Mouse (Mus musculus) midbrain, embryonic 16.5 days (tissue): ENCODE measurements at regions not wholly inside any gene's neighbourhood (a gene's known extent, or its start where the extent isn't known, plus 50 kb on each side); places are given as distances from the start of the nearest gene placed in this dataset.
A peak's percentile ranks its signal among the peaks of the same experiment; 100 is the strongest.

Experiments used
- ATAC-seq: fragments of 200-750 bp; cut with Nextera tagmentation; 2 replicates; pipeline ENCODE4 v1.8.0; 2017; ENCODE audit warnings: moderate TSS enrichment
- H3K27ac ChIP-seq: fragments of 300-500 bp; sonication (generic); 2 replicates; pipeline ENCODE4 v1.5.1; 2014; ENCODE audit warnings: mild to moderate bottlenecking, low read length, mixed read lengths
- H3K27me3 ChIP-seq: fragments of 300-500 bp; sonication (generic); 2 replicates; pipeline ENCODE4 v1.6.1; 2014; ENCODE audit warnings: low read depth, low read length, mixed read lengths; ENCODE audit not compliant: control insufficient read depth, insufficient read depth
- H3K36me3 ChIP-seq: fragments of 300-500 bp; sonication (generic); 2 replicates; pipeline ENCODE4 v1.6.1; 2014; ENCODE audit warnings: mild to moderate bottlenecking, low read length, moderate library complexity, mixed read lengths; ENCODE audit not compliant: control insufficient read depth, insufficient read depth
- H3K4me1 ChIP-seq: fragments of 300-500 bp; sonication (generic); 2 replicates; pipeline ENCODE4 v1.6.1; 2014; ENCODE audit warnings: mild to moderate bottlenecking, low read length, mixed read lengths; ENCODE audit not compliant: control insufficient read depth, insufficient read depth
- H3K4me2 ChIP-seq: fragments of 300-500 bp; sonication (generic); 2 replicates; pipeline ENCODE4 v1.6.1; 2014; ENCODE audit warnings: mild to moderate bottlenecking, low read length, mixed read lengths
- H3K4me3 ChIP-seq: fragments of 300-500 bp; sonication (generic); 2 replicates; pipeline ENCODE4 v1.5.1; 2014; ENCODE audit warnings: low read depth, mild to moderate bottlenecking, low read length, moderate library complexity, mixed read lengths
- H3K9ac ChIP-seq: fragments of 300-500 bp; sonication (generic); 2 replicates; pipeline ENCODE4 v1.6.1; 2014; ENCODE audit warnings: low read depth, low read length, mixed read lengths
- H3K9me3 ChIP-seq: fragments of 300-500 bp; sonication (generic); replicated peaks from 2 replicates; pipeline ENCODE4 v1.6.1; 2014; ENCODE audit warnings: mild to moderate bottlenecking, low read length, mixed read lengths; ENCODE audit not compliant: control insufficient read depth, poor library complexity, severe bottlenecking
- WGBS: fragments of 180-500 bp; shearing (Covaris S2); extraction: QIAGEN DNeasy Blood & Tissue Kit; methylation state at CpG from one replicate; pipeline ENCODE4 v1.1.7; 2014; 5-methylcytosine and 5-hydroxymethylcytosine counted together

GRCm38 (mm10) chr10:96366871-96367270, 230.5 kb downstream of the Gm5426 start:
- H3K4me1 ChIP-seq: 0 out of 2 replicates have a peak, but pooled peaks cover 3% of the 10 kb centered on the region

GRCm38 (mm10) chr10:96370547-96371320, 234.3 kb downstream of the Gm5426 start:
- H3K27me3 ChIP-seq: no peaks in the 10 kb centered on the region
- H3K9ac ChIP-seq: 0 out of 2 replicates have a peak overlapping the region, but pooled peaks have one; percentile 21
- H3K27ac ChIP-seq: no peak overlapping the region
- H3K36me3 ChIP-seq: no peaks in the 10 kb centered on the region
- ATAC-seq: peak; percentile 28; the same call in 1 of the 2 replicates
- no peaks in the 10 kb centered on the region for H3K9me3 ChIP-seq
- 0 out of 2 replicates have a peak, but pooled peaks cover 3% of the 10 kb centered on the region for H3K4me1 ChIP-seq
- H3K4me3 ChIP-seq: peak overlapping the region; percentile 12
- peak overlapping the region; percentile 46 for H3K4me2 ChIP-seq
- WGBS: 42% methylated on average over 21 of the region's 21 CpGs

More at GRCm38 (mm10) chr10:96366871-96367270, 230.5 kb downstream of the Gm5426 start:
- ATAC-seq: no peak
- 93% methylated on average over 2 of the region's 2 CpGs for WGBS
- no peak overlapping the region for H3K4me3 ChIP-seq
- H3K27ac ChIP-seq: no peak overlapping the region
- H3K4me2 ChIP-seq: no peak overlapping the region
- H3K9ac ChIP-seq: no peak overlapping the region
- H3K27me3 ChIP-seq: no peaks in the 10 kb centered on the region
- H3K36me3 ChIP-seq: no peaks in the 10 kb centered on the region
- H3K9me3 ChIP-seq: no peaks in the 10 kb centered on the region

GRCm38 (mm10) chr10:96371321-96371653, 234.9 kb downstream of the Gm5426 start:
- Histone ChIP-seq H3K4me1 (0 out of 2 replicates have a peak, but pooled peaks cover 3% of the 10 kb centered on the region), H3K36me3 (no peaks in the 10 kb centered on the region), H3K9ac (0 out of 2 replicates have a peak overlapping the region, but pooled peaks have one; percentile 21), H3K9me3 (no peaks in the 10 kb centered on the region), H3K27me3 (no peaks in the 10 kb centered on the region), H3K4me3 (peak overlapping the region; percentile 12), H3K4me2 (peak overlapping the region; percentile 46), H3K27ac (no peak overlapping the region)
- ATAC-seq: no peak; the same call in 1 of the 2 replicates
- WGBS: 26% methylated on average over 14 of the region's 14 CpGs

GRCm38 (mm10) chr10:96372616-96373346, 236.4 kb downstream of the Gm5426 start:
- 0 out of 2 replicates have a peak, but pooled peaks cover 3% of the 10 kb centered on the region for H3K4me1 ChIP-seq
- no peaks in the 10 kb centered on the region for H3K9me3 ChIP-seq
- ATAC-seq: no peak
- WGBS: 68% methylated on average over 11 of the region's 11 CpGs
- no peak overlapping the region for H3K27ac ChIP-seq
- H3K9ac ChIP-seq: no peak overlapping the region
- no peaks in the 10 kb centered on the region for H3K36me3 ChIP-seq
- H3K27me3 ChIP-seq: no peaks in the 10 kb centered on the region
- no peak overlapping the region for H3K4me2 ChIP-seq
- no peak overlapping the region for H3K4me3 ChIP-seq

- Histone ChIP-seq H3K4me1 (0 out of 2 replicates have a peak, but pooled peaks cover 3% of the 10 kb centered on the region), H3K27me3 (no peaks in the 10 kb centered on the region), H3K4me3 (no peak overlapping the region), H3K36me3 (no peaks in the 10 kb centered on the region), H3K9ac (no peak overlapping the region), H3K27ac (no peak overlapping the region), H3K9me3 (no peaks in the 10 kb centered on the region), H3K4me2 (no peak overlapping the region)
- 66% methylated on average over 7 of the region's 7 CpGs for WGBS
- ATAC-seq: no peak
Measured at GRCm38 (mm10) chr10:96373481-96373880, 237.1 kb downstream of the Gm5426 start.

GRCm38 (mm10) chr10:96374293-96375069, 238.1 kb downstream of the Gm5426 start:
- H3K4me3 ChIP-seq: no peak overlapping the region
- 0 out of 2 replicates have a peak, but pooled peaks cover 3% of the 10 kb centered on the region for H3K4me1 ChIP-seq
- H3K27me3 ChIP-seq: no peaks in the 10 kb centered on the region
- 85% methylated on average over 12 of the region's 12 CpGs for WGBS
- no peak for ATAC-seq
- no peaks in the 10 kb centered on the region for H3K9me3 ChIP-seq
- no peak overlapping the region for H3K4me2 ChIP-seq
- no peak overlapping the region for H3K27ac ChIP-seq
- H3K9ac ChIP-seq: no peak overlapping the region
- no peaks in the 10 kb centered on the region for H3K36me3 ChIP-seq

- no peaks in the 10 kb centered on the region for H3K27me3 ChIP-seq
- no peak overlapping the region for H3K4me3 ChIP-seq
- no peak overlapping the region for H3K4me2 ChIP-seq
- WGBS: 80% methylated on average over 3 of the region's 3 CpGs
- H3K36me3 ChIP-seq: no peaks in the 10 kb centered on the region
- ATAC-seq: no peak
- H3K4me1 ChIP-seq: 0 out of 2 replicates have a peak, but pooled peaks cover 3% of the 10 kb centered on the region
- H3K9me3 ChIP-seq: no peaks in the 10 kb centered on the region
- H3K9ac ChIP-seq: no peak overlapping the region
- no peak overlapping the region for H3K27ac ChIP-seq
Measured at GRCm38 (mm10) chr10:96375070-96375447, 238.7 kb downstream of the Gm5426 start.

GRCm38 (mm10) chr10:96377549-96377948, 239.3 kb upstream of the Btg1 start:
- no peaks in the 10 kb centered on the region for H3K36me3 ChIP-seq

More at GRCm38 (mm10) chr10:96377549-96377948, 239.3 kb upstream of the Btg1 start:
- no peaks in the 10 kb centered on the region for H3K4me1 ChIP-seq
- H3K9ac ChIP-seq: no peak overlapping the region
- ATAC-seq: no peak
- H3K27me3 ChIP-seq: no peaks in the 10 kb centered on the region
- 92% methylated on average over 4 of the region's 4 CpGs for WGBS
- no peak overlapping the region for H3K4me3 ChIP-seq
- no peak overlapping the region for H3K4me2 ChIP-seq
- H3K27ac ChIP-seq: no peak overlapping the region
- no peaks in the 10 kb centered on the region for H3K9me3 ChIP-seq
